Mouse (Mus musculus): ENCODE results near the gene Trim27.

Gene Trim27

DNA sequence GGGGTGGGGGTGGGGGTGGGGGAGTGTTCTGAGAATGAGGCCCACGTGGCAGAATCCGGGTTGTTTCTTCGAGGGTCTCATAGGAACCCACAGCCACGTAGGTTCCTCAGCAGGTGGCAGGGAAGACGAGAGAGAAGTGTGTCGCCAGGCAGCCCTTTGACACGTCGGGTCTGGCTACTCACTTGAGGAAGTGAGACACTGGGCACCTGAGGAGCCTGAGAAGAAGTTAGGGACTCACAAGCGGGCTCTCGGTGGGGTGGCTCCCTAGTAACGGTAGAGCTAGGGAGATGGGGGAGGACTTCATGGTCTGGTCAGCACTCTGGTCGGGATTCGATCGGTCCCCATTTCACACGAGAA lies at the start of gene Trim27:
Trim27 (plus strand) TSS at position 79 of the 357 bp plus-strand sequence.
- in situ Hi-C loops (cut with MboI, MseI): loop anchor here (10.0 to 25.0 kb wide), 4 partner anchors 558 to 845 kb away; partner anchors contain the start of genes Hist1h4j (in 1 of the 2) and Zfp184 (in 1 of the 2)

DNA sequence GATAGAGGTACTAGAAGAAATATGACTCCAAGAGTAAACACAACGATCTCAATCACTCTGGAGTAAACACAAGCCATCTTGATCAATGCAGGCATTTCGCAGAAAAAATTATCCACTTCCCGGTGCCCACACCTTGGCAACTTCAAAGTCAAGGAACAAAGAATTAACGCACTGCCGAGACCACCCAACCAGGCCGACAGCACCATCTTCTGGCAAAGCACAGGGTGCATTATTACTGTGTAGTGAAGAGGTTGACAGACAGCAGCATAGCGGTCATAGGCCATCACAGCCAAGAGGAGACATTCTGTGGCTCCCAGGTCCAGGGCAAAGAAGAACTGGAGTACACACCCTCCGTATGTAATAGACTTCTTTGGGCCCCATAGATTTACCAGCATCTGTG lies 36.8 kb upstream of the Trim27 start:
- in situ Hi-C loops (cut with MboI, MseI): no loop called here

DNA sequence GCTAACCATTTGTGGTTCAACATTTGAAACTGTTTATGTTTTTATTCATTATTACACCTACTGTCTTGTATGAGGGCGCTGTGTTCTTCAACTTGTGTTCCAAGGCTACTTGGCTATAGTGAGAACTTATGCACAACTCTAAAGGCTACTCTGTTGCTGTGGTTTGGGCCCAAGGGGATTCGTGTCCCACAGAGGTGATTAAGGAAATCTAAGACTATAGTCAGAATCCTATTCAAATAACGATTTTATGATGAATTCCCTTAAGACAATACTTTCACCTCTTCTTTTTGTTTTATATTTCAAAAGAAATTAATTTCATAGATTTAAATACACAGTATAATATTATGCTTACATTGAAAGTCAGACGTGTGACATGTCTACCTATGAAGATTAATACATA lies 33.5 kb upstream of the Trim27 start, which contains the start of gene Olfr1368:
Olfr1368 (minus strand) TSS at position 101 of the 400 bp plus-strand sequence.
- in situ Hi-C loops (cut with MboI, MseI): no loop called here

DNA sequence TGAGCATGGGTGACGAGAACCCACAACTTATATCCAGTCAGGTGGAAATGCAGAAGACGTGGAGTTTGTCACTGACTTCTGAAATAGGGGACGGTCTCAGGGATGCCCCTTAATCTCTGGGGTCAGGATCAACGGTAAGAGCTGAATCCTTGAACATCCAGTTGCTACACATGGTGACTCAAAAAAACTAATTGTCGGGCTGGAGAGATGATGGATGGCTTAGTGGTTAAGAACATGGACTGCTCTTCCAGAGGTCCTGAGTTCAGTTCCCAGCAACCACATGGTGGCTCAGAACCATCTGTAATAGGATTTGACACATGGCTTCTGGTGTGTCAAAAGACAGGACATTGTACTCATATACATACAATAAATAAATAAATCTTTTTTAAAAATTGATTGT lies 23.4 kb upstream of the Trim27 start:
- in situ Hi-C loops (cut with MboI, MseI): loop anchor here (25.0 kb wide), 2 partner anchors 844 to 1069 kb away; partner anchors contain the start of gene Elmo1 (in 1 of the 2)

DNA sequence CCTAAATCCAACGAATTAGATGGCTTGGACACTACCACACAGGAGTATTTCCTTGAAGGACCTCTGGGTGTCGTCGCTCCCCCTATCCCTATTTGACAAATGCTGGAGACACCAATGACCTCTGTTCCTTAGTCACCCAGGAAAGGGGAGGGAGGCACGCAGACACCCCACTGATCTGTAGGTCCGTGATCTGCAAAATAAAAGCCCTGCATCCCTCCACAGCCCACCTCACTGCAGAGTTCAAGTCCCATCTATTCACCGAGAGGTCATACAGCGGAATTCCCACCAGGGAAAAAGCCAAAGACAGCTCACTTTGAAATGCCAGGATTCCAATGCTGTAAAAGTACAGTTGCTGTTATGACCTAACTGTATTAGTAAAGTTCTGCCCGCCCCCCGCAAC lies 21.2 kb upstream of the Trim27 start:
- in situ Hi-C loops (cut with MboI, MseI): loop anchor here (25.0 kb wide), 2 partner anchors 846 to 1071 kb away; partner anchors contain the start of gene Elmo1 (in 1 of the 2)

DNA sequence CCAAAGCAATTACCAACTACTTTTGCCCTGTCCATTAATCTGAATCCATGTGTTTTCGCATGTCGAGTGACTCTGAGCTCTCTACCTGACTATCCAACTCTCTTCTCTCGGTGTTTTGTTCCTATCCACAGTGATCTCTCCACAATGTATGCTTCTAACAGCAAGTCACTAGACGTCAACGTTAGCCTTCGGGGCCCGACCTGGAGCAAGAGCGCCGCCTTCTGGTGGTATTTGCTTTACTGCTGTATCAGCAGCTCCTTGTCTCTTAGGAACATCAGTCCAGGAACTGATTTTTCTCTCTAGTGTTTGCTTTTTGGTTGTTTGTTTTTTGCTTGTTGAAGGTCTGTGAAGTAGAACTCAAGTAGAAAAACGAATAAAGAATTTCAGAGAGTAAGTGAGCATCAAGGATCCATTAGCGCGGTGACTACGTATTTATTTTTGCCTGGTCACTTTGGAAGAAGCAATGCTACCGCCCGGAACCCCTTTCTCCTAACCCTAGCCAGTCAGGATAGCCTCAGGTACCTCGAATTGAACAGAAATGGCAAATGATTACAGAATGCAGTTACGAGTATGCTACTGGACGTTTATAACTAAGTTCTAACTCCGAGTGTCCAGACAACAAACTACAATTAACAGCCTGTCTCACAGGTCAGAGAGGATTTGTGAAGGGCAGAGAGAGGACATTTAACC lies 20.3 kb upstream of the Trim27 start:
- in situ Hi-C loops (cut with MboI, MseI): loop anchor here (25.0 kb wide), 2 partner anchors 847 to 1072 kb away; partner anchors contain the start of gene Elmo1 (in 1 of the 2)

DNA sequence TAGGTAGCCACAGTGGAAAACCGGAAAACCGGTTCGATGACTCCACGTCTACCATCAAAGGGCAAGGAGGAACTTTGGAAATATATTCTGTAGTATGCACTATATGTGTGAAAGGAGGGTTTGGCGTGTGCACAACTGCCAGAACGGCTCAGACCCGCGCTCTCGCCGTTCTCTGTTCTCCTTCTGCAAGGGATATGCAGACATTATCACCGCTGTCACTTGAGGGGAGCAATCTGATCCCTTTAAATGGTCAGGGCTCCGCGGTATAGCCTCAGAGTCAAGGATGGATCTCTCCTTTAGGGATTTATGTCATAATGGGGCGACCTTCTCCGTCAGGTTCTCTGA lies 19.8 kb upstream of the Trim27 start:
- in situ Hi-C loops (cut with MboI, MseI): loop anchor here (25.0 kb wide), 2 partner anchors 847 to 1072 kb away; partner anchors contain the start of gene Elmo1 (in 1 of the 2)

DNA sequence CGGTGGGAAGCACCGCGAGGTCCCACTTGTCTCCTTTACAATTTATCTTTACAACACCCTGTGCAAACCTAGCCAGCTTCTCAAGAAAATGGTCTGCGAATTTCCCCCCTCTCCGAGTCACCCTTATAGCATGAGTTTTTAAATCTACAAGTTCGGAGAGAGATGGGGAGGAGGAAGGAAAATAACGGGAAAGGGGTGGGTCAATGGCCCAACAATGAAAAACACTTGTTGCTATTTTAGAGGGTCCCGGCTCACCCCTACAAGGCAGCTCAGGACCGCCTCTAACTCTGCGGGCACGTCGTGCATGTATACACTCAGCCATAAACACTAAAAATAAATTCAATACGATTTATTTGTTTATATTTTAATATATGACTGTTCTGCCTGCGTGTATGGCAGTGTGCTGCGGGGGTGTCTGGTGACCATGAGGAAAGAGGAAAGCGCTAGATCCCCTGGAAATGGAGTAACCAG lies 19.2 kb upstream of the Trim27 start:
- in situ Hi-C loops (cut with MboI, MseI): loop anchor here (5.0 to 25.0 kb wide), 4 partner anchors 75 to 1073 kb away; partner anchors contain the start of gene Elmo1 (in 1 of the 2)

DNA sequence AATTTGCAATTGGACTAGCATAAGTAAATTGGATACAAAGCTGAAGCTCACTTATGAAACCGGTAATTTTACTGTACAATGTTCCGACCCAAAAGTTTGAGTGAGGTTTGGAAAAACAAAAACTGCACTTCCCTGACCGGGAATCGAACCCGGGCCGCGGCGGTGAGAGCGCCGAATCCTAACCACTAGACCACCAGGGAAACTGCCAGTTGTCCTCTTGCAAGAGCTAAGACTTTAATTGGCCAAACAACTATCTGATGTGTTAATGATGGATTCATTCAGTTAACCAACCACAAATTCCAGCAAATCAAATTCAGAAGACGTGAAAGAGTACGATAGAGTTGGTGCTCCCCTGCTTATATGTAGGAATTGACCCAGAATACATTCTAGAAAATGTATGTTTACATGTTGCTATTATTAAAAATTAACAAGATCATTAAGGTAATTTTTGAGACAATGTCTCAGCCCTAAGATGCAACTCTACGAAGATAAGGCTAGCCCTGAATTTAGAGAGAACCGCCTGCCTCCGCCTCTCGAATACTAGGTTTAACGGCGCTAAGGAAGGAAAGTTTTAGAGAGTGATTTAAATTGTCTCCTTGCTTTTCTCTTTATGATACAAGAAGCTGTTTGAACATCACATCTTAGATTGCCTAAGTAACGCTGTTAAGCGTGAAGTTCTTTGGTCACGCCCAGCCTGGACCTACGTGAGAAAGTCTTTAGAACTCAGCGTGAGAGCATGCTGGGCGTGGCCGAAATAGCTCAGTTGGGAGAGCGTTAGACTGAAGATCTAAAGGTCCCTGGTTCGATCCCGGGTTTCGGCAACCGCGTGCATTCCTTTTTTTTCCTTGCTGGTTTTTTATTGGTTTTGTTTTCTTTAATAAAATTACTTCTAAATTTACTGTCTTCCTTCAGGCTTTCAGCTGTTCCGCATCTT lies 18.3 kb upstream of the Trim27 start:
- in situ Hi-C loops (cut with MboI, MseI): loop anchor here (5.0 to 25.0 kb wide), 4 partner anchors 74 to 1074 kb away; partner anchors contain the start of gene Elmo1 (in 1 of the 2)

DNA sequence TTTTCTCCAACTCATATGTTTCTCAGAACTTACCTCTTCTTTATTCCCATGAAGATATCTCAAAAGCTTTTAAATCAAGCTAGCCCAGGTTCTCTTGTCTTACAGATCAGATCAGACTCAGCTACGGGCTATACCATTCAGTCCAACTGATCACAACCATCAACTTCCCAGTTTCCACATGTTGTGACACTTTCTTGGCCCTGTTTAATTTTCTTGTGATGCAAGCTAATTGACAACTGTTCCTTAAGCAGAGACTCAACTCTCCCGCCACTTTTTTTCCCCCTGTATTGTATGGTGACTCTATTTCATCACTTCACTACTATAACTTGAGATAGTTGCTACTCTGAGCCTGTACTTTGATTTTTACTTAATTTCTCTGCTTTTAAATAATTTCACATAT lies 17.7 kb upstream of the Trim27 start:
- in situ Hi-C loops (cut with MboI, MseI): loop anchor here (5.0 to 25.0 kb wide), 4 partner anchors 73 to 1074 kb away; partner anchors contain the start of gene Elmo1 (in 1 of the 2)

DNA sequence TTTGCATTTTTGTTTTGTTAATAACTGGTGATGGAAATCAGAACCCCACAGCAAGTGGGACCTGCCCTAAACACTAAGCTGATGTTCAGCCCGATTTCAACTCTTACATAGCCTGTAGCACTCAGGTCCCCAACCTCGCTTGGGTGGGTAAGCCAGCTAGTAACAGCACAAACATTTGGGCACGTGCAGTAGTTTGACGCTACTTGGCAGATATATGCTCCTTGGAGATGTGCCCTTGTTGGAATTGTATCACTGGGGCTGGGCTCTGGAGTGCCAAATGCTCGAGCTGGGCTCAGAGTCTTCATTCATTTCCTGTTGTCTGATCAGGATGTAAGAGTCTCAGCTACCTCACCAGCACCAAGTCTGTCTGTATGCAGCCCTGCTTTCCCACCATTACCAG lies 16.7 kb upstream of the Trim27 start:
- in situ Hi-C loops (cut with MboI, MseI): loop anchor here (5.0 to 25.0 kb wide), 4 partner anchors 72 to 1075 kb away; partner anchors contain the start of gene Elmo1 (in 1 of the 2)

DNA sequence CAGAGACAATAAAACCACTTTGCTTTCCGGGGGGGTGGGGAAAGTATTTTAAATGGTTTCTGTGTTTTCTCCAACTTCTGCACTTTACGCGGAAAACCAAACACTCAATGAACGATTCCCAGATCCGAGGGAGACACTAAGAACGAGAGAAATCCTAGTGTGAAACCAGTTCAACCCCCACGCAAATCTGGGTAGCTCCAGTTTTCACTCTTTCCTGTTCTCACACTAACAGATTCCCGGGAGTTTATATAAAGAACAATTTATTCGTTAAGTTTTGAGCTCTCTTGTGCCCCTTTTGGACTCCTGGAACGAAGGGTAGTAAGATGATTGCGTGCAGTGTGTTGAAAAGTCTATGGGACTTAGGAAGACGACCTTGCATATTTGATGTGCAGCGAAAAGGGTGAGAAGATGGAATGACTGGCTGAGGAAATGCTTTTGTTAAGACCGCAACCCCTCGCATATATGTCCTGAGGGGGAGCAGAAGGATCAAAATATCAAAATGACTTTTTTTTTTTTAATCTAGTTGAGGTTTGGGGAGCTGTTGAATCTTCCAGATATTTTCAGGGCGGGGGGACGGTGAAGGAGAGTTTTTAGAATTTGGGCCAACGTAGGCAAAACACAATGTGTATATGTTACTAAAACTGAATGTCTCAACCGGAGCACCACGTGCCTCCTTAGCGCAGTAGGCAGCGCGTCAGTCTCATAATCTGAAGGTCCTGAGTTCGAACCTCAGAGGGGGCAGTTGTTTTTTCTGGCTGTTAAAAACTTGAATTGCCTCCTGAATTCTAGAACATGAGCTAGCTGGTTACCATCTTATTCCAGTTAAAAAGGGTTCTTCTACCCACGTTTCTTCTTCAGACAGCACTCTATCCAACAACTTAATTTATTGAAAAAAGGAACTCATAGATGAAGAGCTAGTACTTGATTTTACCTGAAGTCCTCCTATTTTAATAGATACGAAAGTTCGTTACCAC lies 12.0 kb upstream of the Trim27 start:
- in situ Hi-C loops (cut with MboI, MseI): loop anchor here (10.0 to 25.0 kb wide), 3 partner anchors 68 to 1080 kb away; partner anchors contain the start of gene Elmo1 (in 1 of the 2)

DNA sequence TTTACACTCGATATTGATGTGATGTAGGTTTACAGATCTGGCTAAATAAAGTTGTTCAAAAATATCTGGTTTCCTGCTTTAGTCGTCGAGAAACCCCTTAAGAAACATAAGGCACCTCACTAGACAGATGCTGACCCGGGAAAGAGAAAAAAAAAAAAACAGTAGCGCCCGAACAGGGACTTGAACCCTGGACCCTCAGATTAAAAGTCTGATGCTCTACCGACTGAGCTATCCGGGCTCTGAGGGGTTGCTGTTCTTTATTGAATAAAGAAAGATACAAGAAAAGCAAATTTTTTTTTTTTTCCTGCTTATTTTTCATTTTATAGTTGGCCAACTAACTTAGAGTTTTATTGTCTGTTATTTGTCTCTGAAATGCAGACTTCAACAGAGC lies 11.3 kb upstream of the Trim27 start:
- in situ Hi-C loops (cut with MboI, MseI): loop anchor here (10.0 to 25.0 kb wide), 3 partner anchors 67 to 1081 kb away; partner anchors contain the start of gene Elmo1 (in 1 of the 2)

DNA sequence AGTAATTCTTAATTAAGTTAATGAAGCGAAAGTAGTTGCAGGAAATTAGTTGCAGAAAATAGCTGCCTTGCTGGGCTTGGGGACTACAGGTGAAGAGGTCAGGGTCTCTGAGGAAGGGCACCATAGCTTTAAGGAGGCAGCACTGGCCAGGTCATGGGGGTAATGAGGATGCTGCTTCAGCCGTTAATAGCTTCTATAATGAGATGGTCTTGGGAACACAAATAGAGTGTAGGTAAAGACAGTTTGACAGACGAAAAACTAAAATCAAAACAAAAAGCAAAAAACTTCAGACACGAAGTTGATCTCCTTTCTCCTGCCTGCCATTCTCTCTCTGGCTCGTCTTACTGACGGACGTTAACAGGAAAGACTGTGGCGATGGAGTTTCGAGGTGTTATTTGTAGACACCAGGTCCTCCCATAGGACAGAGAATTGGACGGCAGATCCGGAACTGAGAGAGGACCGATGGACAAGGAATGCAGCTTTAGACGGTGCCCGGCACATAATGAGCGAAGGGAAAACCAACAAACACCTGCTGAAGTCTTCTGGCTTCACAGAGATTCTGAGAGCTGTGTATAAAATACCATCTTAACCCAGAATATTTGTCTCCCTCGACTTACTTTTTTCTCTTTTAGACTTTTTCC lies 10.8 kb upstream of the Trim27 start:
- in situ Hi-C loops (cut with MboI, MseI): loop anchor here (10.0 to 25.0 kb wide), 3 partner anchors 66 to 1081 kb away; partner anchors contain the start of gene Elmo1 (in 1 of the 2)

DNA sequence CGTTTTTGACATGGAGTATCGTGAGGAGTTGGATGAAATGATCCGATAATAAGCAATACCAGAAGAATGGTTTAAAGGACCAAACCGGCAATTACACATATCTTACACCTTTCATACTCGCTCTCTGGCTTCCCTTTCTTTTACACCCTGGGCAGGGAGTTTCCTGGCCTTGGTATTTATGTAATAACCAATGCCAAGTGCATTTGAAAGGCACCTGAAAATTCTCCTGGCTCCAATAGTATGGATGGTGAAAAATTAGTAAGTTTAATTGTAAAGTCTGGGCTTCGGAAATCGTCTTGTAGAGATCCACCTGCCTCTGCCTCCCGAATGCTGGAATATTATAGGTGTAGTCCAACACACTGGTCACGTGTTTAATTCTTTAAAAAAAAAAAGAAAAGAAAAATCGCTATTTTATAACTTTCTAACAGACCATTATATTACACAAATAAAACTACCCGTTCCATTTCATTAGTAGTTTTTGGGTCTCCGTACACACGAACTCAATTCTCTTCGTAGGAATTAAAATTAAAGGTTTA lies 10.1 kb upstream of the Trim27 start:
- in situ Hi-C loops (cut with MboI, MseI): loop anchor here (10.0 to 25.0 kb wide), 3 partner anchors 66 to 1082 kb away; partner anchors contain the start of gene Elmo1 (in 1 of the 2)

DNA sequence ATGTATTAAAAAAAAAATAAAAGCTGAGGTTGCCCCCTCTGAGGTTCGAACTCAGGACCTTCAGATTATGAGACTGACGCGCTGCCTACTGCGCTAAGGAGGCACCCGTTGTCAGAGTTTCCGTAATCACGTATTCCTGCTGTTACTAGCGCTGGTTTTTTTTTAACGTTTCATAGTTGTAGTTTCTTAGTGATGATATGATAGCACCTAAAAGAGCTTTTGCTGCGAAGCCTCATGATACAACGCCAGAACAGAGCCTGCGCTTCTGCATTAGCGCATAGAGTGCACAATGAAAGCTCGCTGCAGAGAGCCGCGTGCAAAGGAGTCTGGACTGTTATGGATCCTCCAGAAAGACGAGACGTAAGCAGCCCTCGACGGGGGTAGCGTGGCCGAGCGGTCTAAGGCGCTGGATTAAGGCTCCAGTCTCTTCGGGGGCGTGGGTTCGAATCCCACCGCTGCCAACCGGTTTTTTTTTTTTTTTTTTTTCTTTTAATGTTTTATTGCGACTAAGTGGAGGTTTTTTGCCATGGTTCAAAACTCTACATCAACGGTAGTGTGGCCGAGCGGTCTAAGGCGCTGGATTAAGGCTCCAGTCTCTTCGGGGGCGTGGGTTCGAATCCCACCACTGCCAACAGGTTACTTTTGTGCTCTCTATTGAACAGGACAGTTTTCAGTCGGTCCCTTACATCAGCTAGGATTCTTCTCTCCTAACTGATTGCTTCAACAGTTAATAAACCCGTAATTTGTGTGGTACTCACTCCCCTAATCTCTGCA lies 9.4 kb upstream of the Trim27 start:
- in situ Hi-C loops (cut with MboI, MseI): loop anchor here (5.0 to 25.0 kb wide), 9 partner anchors 65 to 1083 kb away; partner anchors contain the start of genes Elmo1 (in 1 of the 2) and Zfp184 (in 1 of the 2)

DNA sequence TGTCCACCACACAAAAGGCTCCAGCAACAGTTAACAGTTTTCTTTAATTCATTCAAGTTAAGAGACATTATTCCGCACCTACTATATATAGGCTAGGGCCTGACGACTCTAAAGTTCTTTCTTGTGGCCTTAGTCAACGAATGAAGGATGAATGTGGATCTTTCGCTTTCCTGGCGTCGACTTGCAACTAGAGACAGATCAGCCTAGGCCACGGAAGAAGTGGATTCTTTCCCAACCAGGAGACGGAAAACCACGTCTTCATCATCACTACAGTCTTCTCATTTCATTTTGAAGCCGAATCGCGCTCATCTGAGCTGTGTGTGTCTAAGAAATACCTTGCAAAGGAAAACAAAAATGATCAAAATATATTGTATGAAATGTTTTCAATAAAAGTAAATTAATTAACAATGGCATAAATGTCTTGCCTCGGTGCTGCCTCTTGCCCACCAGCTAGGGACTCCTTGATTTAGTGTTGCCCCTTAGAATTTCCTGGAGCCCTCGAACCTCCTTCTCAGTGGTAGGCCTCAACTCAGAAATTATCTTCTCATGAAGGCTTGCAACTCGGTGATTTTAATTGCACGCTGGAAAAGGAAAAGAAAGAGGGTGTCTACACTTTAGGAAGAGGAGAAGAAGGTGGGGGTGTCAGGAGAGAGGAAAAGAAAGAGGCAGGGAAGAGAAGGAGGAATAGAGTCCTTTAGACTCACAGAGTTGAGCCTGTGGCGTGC lies 8.7 kb upstream of the Trim27 start:
- in situ Hi-C loops (cut with MboI, MseI): loop anchor here (5.0 to 25.0 kb wide), 8 partner anchors 67 to 1083 kb away; partner anchors contain the start of genes Elmo1 (in 1 of the 2) and Zfp184 (in 1 of the 2)

All from T-helper 17 cell (primary cell).